Mouse (Mus musculus): Measurements from ENCODE around the gene 1700020D05Rik. TPM values are rescaled to one million over a fixed set of nuclear protein-coding genes. Genes with fewer than 3 reads are reported as not detected.

Gene 1700020D05Rik
- total RNA-seq, 2 experiments from 2014 or later, result 1.5 to 2.1 TPM

Other genes starting within 250 kb of the 1700020D05Rik start
- gene Pacs1, start 230.7 kb downstream of the 1700020D05Rik start, total RNA-seq (2021), result 10 to 100 TPM; 27.6 to 28.7 TPM
- 100 to 1,000 TPM; 136 to 139 TPM for gene Sf3b2, start 208.3 kb downstream of the 1700020D05Rik start, total RNA-seq (2021)
- 1 to 10 TPM; 7.4 to 9.3 TPM for gene Gal3st3, start 205.5 kb downstream of the 1700020D05Rik start, total RNA-seq (2021)
- not detected for gene Catsper1, start 168.0 kb downstream of the 1700020D05Rik start, total RNA-seq (2021)
- gene Cst6, start 154.2 kb downstream of the 1700020D05Rik start, total RNA-seq (2021), result 1 to 10 TPM in 1 of 2 experiments, under 1 TPM in 1; 0.81 to 3.0 TPM
- gene Eif1ad, start 137.0 kb downstream of the 1700020D05Rik start, total RNA-seq (2021), result 10 to 100 TPM; 35.0 to 37.3 TPM
- 100 to 1,000 TPM; 234 to 244 TPM for gene Banf1, start 136.6 kb downstream of the 1700020D05Rik start, total RNA-seq (2021)
- 10 to 100 TPM; 52.6 to 54.1 TPM for gene Sart1, start 115.1 kb downstream of the 1700020D05Rik start, total RNA-seq (2021)
- gene Tsga10ip, start 101.3 kb downstream of the 1700020D05Rik start, total RNA-seq (2021), result under 1 TPM; 0.45 to 0.48 TPM
- gene Drap1, start 78.8 kb downstream of the 1700020D05Rik start, total RNA-seq (2021), result 100 to 1,000 TPM; 231 to 246 TPM
- gene AI837181, start 78.6 kb downstream of the 1700020D05Rik start, total RNA-seq (2021), result 10 to 100 TPM; 35.2 to 35.3 TPM
- gene Fosl1, start 56.2 kb downstream of the 1700020D05Rik start, total RNA-seq (2021), result not detected
- 10 to 100 TPM; 13.5 to 13.9 TPM for gene Ccdc85b, start 45.9 kb downstream of the 1700020D05Rik start, total RNA-seq (2021)
- gene Fibp, start 43.2 kb downstream of the 1700020D05Rik start, total RNA-seq (2021), result 100 to 1,000 TPM; 106 to 118 TPM
- under 1 TPM; 0.24 to 0.50 TPM for gene Ctsw, start 35.3 kb downstream of the 1700020D05Rik start, total RNA-seq (2021)
- 10 to 100 TPM; 36.7 to 37.8 TPM for gene Efemp2, start 29.8 kb downstream of the 1700020D05Rik start, total RNA-seq (2021)
- gene Mus81, start 15.4 kb downstream of the 1700020D05Rik start, total RNA-seq (2021), result 10 to 100 TPM; 27.9 to 32.9 TPM
- gene Cfl1, start 13.3 kb downstream of the 1700020D05Rik start, total RNA-seq (2021), result 100 to 1,000 TPM; 719 to 727 TPM
- 1 to 10 TPM; 7.8 to 7.9 TPM for gene Snx32, start 6.8 kb upstream of the 1700020D05Rik start, total RNA-seq (2021)
- gene Ovol1, start 56.9 kb upstream of the 1700020D05Rik start, total RNA-seq (2021), result not detected
- 1 to 10 TPM; 3.8 to 4.6 TPM for gene Ap5b1, start 64.2 kb upstream of the 1700020D05Rik start, total RNA-seq (2021)
- 10 to 100 TPM; 92.4 to 94.5 TPM for gene Rnaseh2c, start 98.1 kb upstream of the 1700020D05Rik start, total RNA-seq (2021)
- gene Kat5, start 106.5 kb upstream of the 1700020D05Rik start, total RNA-seq (2021), result 10 to 100 TPM; 38.3 to 49.2 TPM
- gene Rela, start 133.7 kb upstream of the 1700020D05Rik start, total RNA-seq (2021), result 10 to 100 TPM; 33.0 to 38.6 TPM
- gene Sipa1, start 159.9 kb upstream of the 1700020D05Rik start, total RNA-seq (2021), result 10 to 100 TPM; 40.2 to 42.2 TPM
- gene Map3k11, start 185.0 kb upstream of the 1700020D05Rik start, total RNA-seq (2021), result 10 to 100 TPM; 39.8 to 40.0 TPM
- gene Pcnx3, start 185.1 kb upstream of the 1700020D05Rik start, total RNA-seq (2021), result 10 to 100 TPM; 42.5 to 42.7 TPM
- gene Kcnk7, start 200.6 kb upstream of the 1700020D05Rik start, total RNA-seq (2021), result not detected
- 100 to 1,000 TPM; 179 to 191 TPM for gene Ehbp1l1, start 222.5 kb upstream of the 1700020D05Rik start, total RNA-seq (2021)
- gene Fam89b, start 225.9 kb upstream of the 1700020D05Rik start, total RNA-seq (2021), result 10 to 100 TPM; 48.3 to 49.0 TPM
- 10 to 100 TPM; 78.7 to 79.6 TPM for gene Ltbp3, start 237.1 kb upstream of the 1700020D05Rik start, total RNA-seq (2021)

Data from heart, postnatal 4 days (tissue).